Mouse (Mus musculus) heart, embryonic 13.5 days (tissue): Measurements from ENCODE around the gene Wwc1. TPM values are rescaled to one million over a fixed set of nuclear protein-coding genes. Genes with fewer than 3 reads are reported as not detected.

Experiments used
- ATAC-seq: fragments of 200-750 bp; cut with Nextera tagmentation; 2 replicates; pipeline ENCODE4 v1.8.0; 2017; ENCODE audit warnings: moderate TSS enrichment; ENCODE audit not compliant: insufficient number of reproducible peaks, low FRiP score, low TSS enrichment; ENCODE audit errors: extremely low read depth
- H3K27ac ChIP-seq: fragments of 300-500 bp; sonication (generic); replicated peaks from 2 replicates; pipeline ENCODE4 v1.5.1; 2015; ENCODE audit warnings: moderate library complexity, mild to moderate bottlenecking, inconsistent platforms
- H3K27me3 ChIP-seq: fragments of 300-500 bp; sonication (generic); replicated peaks from 2 replicates; pipeline ENCODE4 v1.6.1; 2015; ENCODE audit warnings: mild to moderate bottlenecking, inconsistent platforms
- H3K36me3 ChIP-seq: fragments of 300-500 bp; sonication (generic); 2 replicates; pipeline ENCODE4 v1.6.1; 2015; ENCODE audit warnings: mild to moderate bottlenecking, inconsistent platforms
- H3K4me1 ChIP-seq: fragments of 300-500 bp; sonication (generic); 2 replicates; pipeline ENCODE4 v1.6.1; 2015; ENCODE audit warnings: inconsistent platforms
- H3K4me2 ChIP-seq: fragments of 300-500 bp; sonication (generic); 2 replicates; pipeline ENCODE4 v1.6.1; 2015; ENCODE audit warnings: inconsistent platforms, mild to moderate bottlenecking, moderate library complexity
- H3K4me3 ChIP-seq: fragments of 300-500 bp; sonication (generic); 2 replicates; pipeline ENCODE4 v1.5.1; 2015; ENCODE audit warnings: moderate library complexity, mild to moderate bottlenecking, inconsistent platforms
- H3K9ac ChIP-seq: fragments of 300-500 bp; sonication (generic); 2 replicates; pipeline ENCODE4 v1.6.1; 2015; ENCODE audit warnings: inconsistent platforms, mild to moderate bottlenecking, moderate library complexity
- H3K9me3 ChIP-seq: fragments of 300-500 bp; sonication (generic); 2 replicates; pipeline ENCODE4 v1.6.1; 2016; ENCODE audit warnings: inconsistent platforms
- WGBS: fragments of 180-500 bp; shearing (Covaris S2); methylation state at CpG from one replicate; pipeline ENCODE4 v1.1.7; 2015; ENCODE audit warnings: mixed read lengths; 5-methylcytosine and 5-hydroxymethylcytosine counted together
- polyA plus RNA-seq: library from polyadenylated mRNA; unstranded; fragments of >200 nt; fragmentation: Nextera tagmentation; extraction: Ambion mirVana; gene quantifications from 2 replicates; pipeline ENCODE4 v1.2.1, GENCODE M21; 2015

Wwc1 gene
- polyA plus RNA-seq, 1 experiment from 2014 or later, result 1.0 TPM

DNA sequence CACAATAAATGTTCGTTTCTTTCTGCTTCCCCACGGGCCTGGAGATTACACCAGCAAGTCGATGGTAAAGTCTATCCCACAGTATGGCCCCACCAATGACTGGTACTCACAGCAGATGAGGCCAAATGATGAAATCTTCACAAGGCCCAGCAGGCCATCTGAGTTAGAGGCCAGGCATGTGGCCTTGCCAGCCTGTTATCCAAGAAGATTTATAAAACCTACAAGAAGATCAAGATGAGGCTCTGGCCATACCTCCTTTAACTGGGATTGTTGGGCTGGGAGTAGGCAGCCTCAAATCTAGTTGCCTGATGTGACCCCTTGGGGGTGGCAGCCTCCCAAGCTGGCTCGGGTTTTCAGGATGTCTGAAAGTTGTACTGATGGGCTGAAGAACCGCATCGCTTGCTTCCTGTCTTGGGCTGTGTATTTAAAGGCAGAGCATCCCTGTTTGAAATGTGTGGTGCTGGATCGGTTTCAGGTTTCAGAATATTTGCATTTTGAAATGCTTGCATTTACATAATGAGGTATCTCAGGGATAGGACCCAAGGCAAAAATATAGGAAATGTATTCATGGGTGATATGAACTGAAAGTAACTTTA, 75.3 kb downstream of the Wwc1 start:
- Histone ChIP-seq H3K4me1 (no peaks in the 10 kb centered on the region), H3K27ac (no peak overlapping the region), H3K4me3 (no peak overlapping the region), H3K9me3 (no peaks in the 10 kb centered on the region), H3K36me3 (no peaks in the 10 kb centered on the region), H3K27me3 (no peaks in the 10 kb centered on the region), H3K9ac (no peak overlapping the region), H3K4me2 (no peak overlapping the region)
- 72% methylated on average over 7 of the region's 7 CpGs for WGBS
- ATAC-seq, result no peak

DNA sequence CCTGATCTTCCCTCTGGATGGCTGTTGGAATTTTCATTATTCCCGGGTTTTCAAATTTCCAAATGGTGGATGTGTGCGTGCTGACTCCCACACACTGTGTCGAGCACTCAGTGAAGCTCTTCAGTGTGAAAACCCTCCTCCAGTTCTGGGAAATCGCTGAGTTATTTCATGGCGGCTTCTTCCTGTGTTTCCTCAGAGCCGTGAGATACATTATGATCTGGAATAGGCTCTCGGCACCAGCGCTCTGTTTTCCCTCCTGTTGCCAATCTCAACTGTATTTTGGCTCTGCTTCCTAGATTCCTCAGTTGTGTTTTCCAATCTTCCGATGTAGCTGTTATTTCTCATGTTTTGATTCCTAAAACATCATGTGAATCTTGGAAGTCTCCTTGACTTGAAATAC, 77.2 kb downstream of the Wwc1 start:
- Histone ChIP-seq H3K4me3 (no peak overlapping the region), H3K9me3 (no peaks in the 10 kb centered on the region), H3K4me1 (no peaks in the 10 kb centered on the region), H3K27ac (no peak overlapping the region), H3K36me3 (no peaks in the 10 kb centered on the region), H3K4me2 (no peak overlapping the region), H3K9ac (no peak overlapping the region), H3K27me3 (no peaks in the 10 kb centered on the region)
- no peak for ATAC-seq
- 64% methylated on average over 9 of the region's 9 CpGs for WGBS

DNA sequence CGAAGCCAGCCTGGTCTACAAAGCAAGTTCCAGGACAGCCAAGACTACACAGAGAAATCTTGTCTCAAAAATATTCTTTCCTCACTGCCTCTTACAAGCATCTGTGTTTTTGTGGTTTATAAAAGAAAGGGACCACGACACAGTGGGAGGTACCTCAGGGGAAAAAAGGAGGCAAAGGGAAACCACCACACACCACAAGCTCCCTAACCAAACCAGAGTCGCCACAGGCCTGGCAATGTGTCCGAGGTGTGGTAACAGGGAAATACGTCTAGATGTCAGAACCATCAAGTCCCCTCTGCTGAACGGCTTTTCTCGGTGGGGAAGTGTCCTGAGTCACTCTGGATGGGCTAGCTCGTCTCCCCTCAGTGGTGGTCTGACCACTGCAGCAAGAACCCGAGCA, 80.4 kb downstream of the Wwc1 start:
- Histone ChIP-seq H3K9ac (no peak overlapping the region), H3K4me3 (no peak overlapping the region), H3K4me2 (no peak overlapping the region), H3K27ac (no peak overlapping the region), H3K27me3 (no peaks in the 10 kb centered on the region), H3K9me3 (no peaks in the 10 kb centered on the region), H3K36me3 (no peaks in the 10 kb centered on the region), H3K4me1 (no peaks in the 10 kb centered on the region)
- no peak for ATAC-seq
- WGBS, result 73% methylated on average over 9 of the region's 9 CpGs

DNA sequence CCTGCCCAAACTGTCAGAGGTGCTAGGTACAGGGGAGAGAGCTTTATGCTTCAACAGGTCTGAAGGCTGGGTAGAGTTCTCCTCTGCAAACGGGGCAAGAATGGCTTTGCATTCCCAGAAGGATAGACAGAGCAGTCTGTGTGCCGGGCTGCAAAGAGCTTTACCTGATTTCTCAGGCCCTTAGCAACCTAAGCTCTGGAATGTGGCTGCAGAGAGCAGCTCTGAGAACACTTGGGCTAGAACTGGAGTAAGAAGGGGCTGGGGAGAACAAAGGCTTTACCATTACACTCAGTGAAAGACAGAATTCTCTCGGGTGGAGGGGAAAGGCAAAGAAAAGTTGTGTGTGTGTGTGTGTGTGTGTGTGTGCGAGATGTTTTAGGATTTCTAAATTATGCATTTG, 86.9 kb downstream of the Wwc1 start:
- Histone ChIP-seq H3K4me3 (no peak overlapping the region), H3K36me3 (peaks cover 5% of the 10 kb centered on the region; the same call in 1 of the 2 replicates), H3K4me1 (peaks cover 18% of the 10 kb centered on the region), H3K27me3 (no peaks in the 10 kb centered on the region), H3K9me3 (no peaks in the 10 kb centered on the region), H3K9ac (peak overlapping the region; percentile 63), H3K27ac (peak overlapping the region; percentile 80), H3K4me2 (peak overlapping the region; percentile 42)
- 44% methylated on average over 4 of the region's 4 CpGs for WGBS
- ATAC-seq, result no peak

DNA sequence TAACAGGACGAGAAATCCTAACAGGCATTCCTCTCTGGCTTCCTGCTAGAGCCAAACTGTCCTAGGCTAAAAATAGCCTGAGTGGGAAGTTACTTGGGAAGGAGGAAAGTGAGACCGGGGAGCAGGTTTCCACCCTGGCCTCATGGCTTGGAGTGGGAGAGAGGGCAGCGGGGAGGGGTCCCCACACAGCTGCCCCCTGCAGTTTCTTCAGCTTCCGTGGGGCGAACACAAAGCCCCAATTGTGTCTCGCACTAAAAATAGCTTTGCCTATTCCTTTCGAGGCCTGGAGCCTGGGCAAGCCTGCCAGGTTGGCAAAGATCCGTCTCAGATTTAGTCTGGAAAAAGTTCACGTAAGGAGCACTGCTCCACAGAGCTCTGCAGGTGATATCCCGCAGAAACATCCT, 87.3 kb downstream of the Wwc1 start:
- H3K36me3 ChIP-seq, result peaks cover 5% of the 10 kb centered on the region; the same call in 1 of the 2 replicates
- WGBS, result 14% methylated on average over 10 of the region's 10 CpGs
- H3K4me3 ChIP-seq, result no peak overlapping the region
- no peaks in the 10 kb centered on the region for H3K27me3 ChIP-seq
- peak overlapping the region; percentile 42 for H3K4me2 ChIP-seq
- peak overlapping the region; percentile 63 for H3K9ac ChIP-seq
- H3K4me1 ChIP-seq, result peaks cover 18% of the 10 kb centered on the region
- no peak for ATAC-seq
- no peaks in the 10 kb centered on the region for H3K9me3 ChIP-seq
- H3K27ac ChIP-seq, result peak overlapping the region; percentile 80

DNA sequence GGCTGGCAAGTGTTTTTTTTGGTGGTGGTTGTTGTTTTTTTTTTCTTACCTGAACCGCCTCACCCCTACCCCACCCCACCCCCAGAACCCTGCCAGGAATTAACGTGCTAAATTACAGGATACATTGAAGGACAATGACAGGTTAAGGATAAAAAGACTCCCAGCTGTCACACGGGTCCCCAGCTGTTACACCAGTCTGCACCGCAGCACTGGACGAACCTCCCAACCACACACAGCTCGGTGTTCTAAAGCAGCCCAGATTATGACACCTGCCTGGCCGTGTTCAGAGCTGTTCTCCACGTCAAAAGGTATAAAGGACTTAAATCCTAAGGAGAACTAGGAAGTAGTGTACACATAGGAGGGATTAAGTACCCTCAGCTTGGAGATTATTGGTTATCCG, 88.0 kb downstream of the Wwc1 start:
- Histone ChIP-seq H3K4me1 (peaks cover 18% of the 10 kb centered on the region), H3K27me3 (no peaks in the 10 kb centered on the region), H3K9me3 (no peaks in the 10 kb centered on the region), H3K36me3 (peaks cover 5% of the 10 kb centered on the region; the same call in 1 of the 2 replicates), H3K27ac (peak overlapping the region; percentile 80), H3K4me2 (no peak overlapping the region), H3K9ac (no peak overlapping the region), H3K4me3 (no peak overlapping the region)
- 70% methylated on average over 9 of the region's 9 CpGs for WGBS
- no peak for ATAC-seq

DNA sequence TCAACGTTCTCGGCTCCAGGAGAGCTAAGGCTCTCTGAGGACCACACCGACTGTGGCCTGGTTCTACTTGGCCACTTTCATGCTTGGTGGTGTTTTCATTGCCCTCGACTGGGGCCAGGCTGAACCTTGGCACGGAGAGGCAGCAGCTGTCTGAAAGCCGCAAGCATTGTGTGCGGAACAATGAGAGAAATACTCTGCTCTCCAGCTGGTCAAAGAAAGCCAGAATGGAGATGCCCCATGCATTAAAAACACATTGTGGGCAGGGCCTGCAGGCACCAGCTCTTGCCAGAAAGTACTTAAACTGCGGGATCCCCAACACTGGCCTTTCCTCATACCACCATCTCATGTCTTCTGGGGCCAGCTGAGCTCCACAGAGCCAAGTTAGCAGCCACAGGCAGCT, 91.5 kb downstream of the Wwc1 start:
- Histone ChIP-seq H3K4me1 (peaks cover 16% of the 10 kb centered on the region), H3K9ac (no peak overlapping the region), H3K27ac (no peak overlapping the region), H3K27me3 (no peaks in the 10 kb centered on the region), H3K36me3 (peaks cover 5% of the 10 kb centered on the region; the same call in 1 of the 2 replicates), H3K4me2 (no peak overlapping the region), H3K9me3 (no peaks in the 10 kb centered on the region), H3K4me3 (no peak overlapping the region)
- no peak for ATAC-seq
- 83% methylated on average over 8 of the region's 8 CpGs for WGBS

DNA sequence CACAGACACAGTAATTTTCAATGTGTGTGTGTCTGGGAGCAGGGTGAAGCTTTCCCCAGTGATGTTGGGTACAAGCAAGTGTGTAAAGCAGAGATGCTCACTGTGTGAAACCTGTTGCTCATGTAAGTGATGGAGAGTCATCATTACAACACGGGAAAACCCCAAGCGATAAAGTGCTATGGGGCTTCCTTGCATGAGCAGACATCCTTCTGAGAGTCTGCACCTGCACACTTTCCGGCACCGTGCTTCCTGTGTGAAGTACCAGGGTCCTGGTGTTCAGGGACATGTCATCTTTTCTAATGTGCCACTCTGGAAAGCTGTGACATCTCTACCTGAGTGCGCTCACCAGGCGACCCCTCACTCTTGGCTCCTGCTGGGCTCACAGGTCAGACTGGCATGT, 97.5 kb downstream of the Wwc1 start:
- 90% methylated on average over 6 of the region's 6 CpGs for WGBS
- no peak for ATAC-seq
- Histone ChIP-seq H3K27me3 (no peaks in the 10 kb centered on the region), H3K4me3 (no peak overlapping the region), H3K9me3 (no peaks in the 10 kb centered on the region), H3K9ac (no peak overlapping the region), H3K36me3 (peaks cover 7% of the 10 kb centered on the region; the same call in 1 of the 2 replicates), H3K27ac (no peak overlapping the region), H3K4me1 (peaks cover 14% of the 10 kb centered on the region), H3K4me2 (no peak overlapping the region)

DNA sequence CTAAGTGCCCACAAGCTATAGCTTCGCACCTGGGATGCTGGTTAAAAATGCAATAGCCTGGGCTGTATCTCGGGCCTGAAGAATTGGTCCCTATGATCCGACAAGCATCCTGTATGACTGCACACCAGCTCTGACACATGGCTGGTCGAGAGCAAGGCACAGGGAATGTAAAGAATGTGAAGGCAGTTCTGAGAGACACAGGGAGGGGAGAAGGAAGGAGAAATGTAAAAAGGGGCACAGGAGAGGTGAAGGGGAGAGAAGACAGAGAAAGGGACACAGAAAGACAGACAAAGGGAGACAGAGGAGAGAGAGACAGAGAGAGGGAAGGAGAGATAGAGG, 101.8 kb downstream of the Wwc1 start:
- Histone ChIP-seq H3K4me3 (no peak overlapping the region), H3K4me1 (peaks cover 28% of the 10 kb centered on the region), H3K4me2 (no peak overlapping the region), H3K9me3 (no peaks in the 10 kb centered on the region), H3K27ac (peak overlapping the region; percentile 67), H3K27me3 (peaks cover 13% of the 10 kb centered on the region), H3K9ac (peak overlapping the region; percentile 5; the same call in 1 of the 2 replicates), H3K36me3 (peaks cover 7% of the 10 kb centered on the region; the same call in 1 of the 2 replicates)
- no peak for ATAC-seq
- WGBS, result 24% methylated on average over 4 of the region's 4 CpGs

DNA sequence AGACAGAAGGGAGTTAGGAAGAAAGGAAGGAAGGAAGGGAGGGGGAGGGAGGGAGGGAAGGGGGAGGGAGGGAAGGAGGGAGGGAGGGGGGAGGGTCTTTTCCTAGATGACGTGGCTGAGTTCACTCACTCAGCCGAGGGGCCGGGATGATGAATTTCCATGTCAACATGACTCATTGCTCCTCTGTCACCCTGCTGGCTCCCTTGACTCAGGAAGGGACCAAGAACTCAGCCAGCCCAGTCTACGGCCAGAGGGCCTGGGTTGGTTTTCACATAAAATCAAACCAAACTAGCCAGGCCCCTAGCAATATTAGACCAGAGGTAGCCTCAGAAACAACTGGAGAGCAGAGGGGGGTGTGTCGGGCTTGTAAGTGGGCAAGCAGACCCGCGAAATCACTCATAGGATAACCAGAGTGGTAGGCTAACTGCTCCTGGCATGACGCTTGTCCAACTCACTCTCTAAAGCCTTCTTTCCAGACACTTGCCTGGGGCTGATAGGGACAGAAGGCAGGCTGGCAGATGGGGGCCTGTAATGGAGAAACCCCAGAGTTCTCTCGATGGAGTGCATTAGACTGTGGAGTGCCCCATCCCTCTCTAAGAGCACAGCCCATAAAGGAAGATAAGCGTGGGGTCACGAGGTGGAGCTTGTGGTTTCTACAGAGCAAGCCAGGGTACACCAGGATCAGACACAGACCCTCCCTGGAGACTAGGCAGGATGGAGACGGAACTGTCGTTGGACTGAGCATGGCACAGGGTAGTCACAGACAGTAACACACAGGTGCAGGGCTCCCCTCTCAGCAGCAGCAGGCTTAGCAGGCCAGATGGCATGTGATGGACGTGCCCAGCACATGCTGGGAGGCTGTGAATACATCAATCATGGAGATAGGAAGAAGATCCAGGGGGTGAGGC, 102.4 kb downstream of the Wwc1 start:
- Histone ChIP-seq H3K27me3 (peaks cover 13% of the 10 kb centered on the region), H3K4me2 (no peak overlapping the region), H3K4me3 (no peak overlapping the region), H3K9ac (no peak overlapping the region), H3K27ac (peak overlapping the region; percentile 67), H3K4me1 (peaks cover 30% of the 10 kb centered on the region), H3K9me3 (no peaks in the 10 kb centered on the region), H3K36me3 (peaks cover 3% of the 10 kb centered on the region; the same call in 1 of the 2 replicates)
- peak; percentile 38; the same call in 1 of the 2 replicates for ATAC-seq
- 26% methylated on average over 14 of the region's 14 CpGs for WGBS

DNA sequence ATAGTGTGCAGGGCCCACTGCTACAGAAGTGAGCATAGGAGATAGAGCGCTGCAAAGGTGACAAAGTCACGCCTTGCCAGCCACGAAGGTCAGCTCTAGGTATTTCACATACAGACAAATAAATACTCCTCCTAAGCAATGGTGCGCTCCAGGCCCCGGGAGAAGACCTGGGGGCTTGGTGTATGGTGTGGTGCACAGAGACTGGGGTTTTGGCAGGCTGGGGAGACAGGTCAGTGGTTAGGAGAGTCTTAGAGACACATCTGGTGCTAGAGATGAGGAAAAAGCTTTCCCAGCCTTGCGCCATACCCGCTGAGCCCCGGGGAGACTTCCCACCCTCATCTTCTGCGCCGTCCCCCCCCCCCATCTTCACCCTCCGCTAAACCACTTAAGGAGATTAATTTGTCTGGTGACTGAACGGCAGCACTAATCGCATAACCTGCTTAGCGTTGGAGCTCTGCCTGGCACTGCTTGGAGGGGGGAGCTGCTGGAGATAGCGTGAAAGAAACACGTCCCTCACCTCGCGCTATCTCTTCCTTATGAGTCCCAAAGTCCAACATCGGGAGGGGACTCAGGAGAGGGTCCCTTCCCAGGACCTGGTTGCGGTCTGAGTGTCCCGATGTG, 106.6 kb downstream of the Wwc1 start:
- peaks cover 13% of the 10 kb centered on the region for H3K27me3 ChIP-seq
- no peak overlapping the region for H3K27ac ChIP-seq
- H3K4me3 ChIP-seq, result peak overlapping the region; percentile 24
- H3K4me2 ChIP-seq, result peak overlapping the region; percentile 61
- peak overlapping the region; percentile 62; the same call in 1 of the 2 replicates for H3K9ac ChIP-seq
- H3K4me1 ChIP-seq, result peaks cover 25% of the 10 kb centered on the region
- peaks cover under 1% of the 10 kb centered on the region; the same call in 1 of the 2 replicates for H3K36me3 ChIP-seq
- ATAC-seq, result no peak
- 20% methylated on average over 21 of the region's 21 CpGs for WGBS
- no peaks in the 10 kb centered on the region for H3K9me3 ChIP-seq
